Mouse (Mus musculus) embryonic facial prominence, embryonic 11.5 days (tissue): ENCODE measurements at regions not wholly inside any gene's neighbourhood (a gene's known extent, or its start where the extent isn't known, plus 50 kb on each side); places are given as distances from the start of the nearest gene placed in this dataset.
A peak's percentile ranks its signal among the peaks of the same experiment; 100 is the strongest.

Source experiments
- ATAC-seq: fragments of 200-750 bp; cut with Nextera tagmentation; replicated peaks from 2 replicates; pipeline ENCODE4 v1.8.0; 2017; ENCODE audit warnings: low read depth; ENCODE audit not compliant: insufficient number of reproducible peaks, low FRiP score, low TSS enrichment
- DNase-seq: peaks from one replicate; pipeline ENCODE4 v3.0.0-alpha.2; 2015; ENCODE audit warnings: low spot score
- H3K27ac ChIP-seq: fragments of 300-500 bp; sonication (generic); replicated peaks from 2 replicates; pipeline ENCODE4 v1.5.1; 2014; ENCODE audit warnings: mild to moderate bottlenecking, low read depth, low read length, control low read depth
- H3K27me3 ChIP-seq: fragments of 300-500 bp; sonication (generic); 2 replicates; pipeline ENCODE4 v1.6.1; 2014; ENCODE audit warnings: mild to moderate bottlenecking, low read length, moderate library complexity, mixed read lengths; ENCODE audit not compliant: control insufficient read depth, insufficient read depth
- H3K36me3 ChIP-seq: fragments of 300-500 bp; sonication (generic); replicated peaks from 2 replicates; pipeline ENCODE4 v1.6.1; 2014; ENCODE audit warnings: low read depth, mild to moderate bottlenecking, low read length, moderate library complexity, mixed read lengths; ENCODE audit not compliant: control insufficient read depth, insufficient read depth
- H3K4me1 ChIP-seq: fragments of 300-500 bp; sonication (generic); 2 replicates; pipeline ENCODE4 v1.6.1; 2014; ENCODE audit warnings: low read length, mixed read lengths; ENCODE audit not compliant: control insufficient read depth, insufficient read depth
- H3K4me2 ChIP-seq: fragments of 300-500 bp; sonication (generic); 2 replicates; pipeline ENCODE4 v1.6.1; 2014; ENCODE audit warnings: low read depth, mild to moderate bottlenecking, control low read depth, low read length, moderate library complexity
- H3K4me3 ChIP-seq: fragments of 300-500 bp; sonication (generic); 2 replicates; pipeline ENCODE4 v1.5.1; 2014; ENCODE audit warnings: low read depth, low read length, control low read depth
- H3K9ac ChIP-seq: fragments of 300-500 bp; sonication (generic); replicated peaks from 2 replicates; pipeline ENCODE4 v1.6.1; 2014; ENCODE audit warnings: mild to moderate bottlenecking, control low read depth, low read length
- H3K9me3 ChIP-seq: fragments of 300-500 bp; sonication (generic); replicated peaks from 2 replicates; pipeline ENCODE4 v1.6.1; 2016; ENCODE audit warnings: mild to moderate bottlenecking, low read length, inconsistent platforms, mixed read lengths; ENCODE audit not compliant: control insufficient read depth
- WGBS: fragments of 180-500 bp; shearing (Covaris S2); extraction: QIAGEN DNeasy Blood & Tissue Kit; methylation state at CpG from one replicate; pipeline ENCODE4 v1.1.7; 2014; 5-methylcytosine and 5-hydroxymethylcytosine counted together

DNA sequence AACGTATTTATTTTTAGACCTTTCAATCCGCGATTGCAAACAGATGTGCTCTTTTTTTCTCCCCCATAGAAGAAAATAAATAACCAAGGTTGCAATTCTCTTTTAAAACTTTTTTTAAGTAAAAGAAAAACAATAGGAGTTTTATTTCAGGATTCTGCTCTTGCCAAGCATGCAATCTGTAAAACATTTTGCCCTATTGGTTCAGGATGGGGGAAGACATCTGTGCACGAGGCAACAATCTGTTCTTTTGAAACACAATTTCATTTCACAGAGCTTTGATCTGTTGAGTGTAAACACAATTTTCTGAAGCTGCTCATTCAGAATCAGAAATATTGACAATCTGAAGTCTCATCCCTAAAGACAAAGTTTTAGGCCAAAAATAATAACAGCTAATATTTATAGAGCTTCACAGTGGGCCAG, 271.8 kb upstream of the Cblb start:
- Histone ChIP-seq H3K4me1 (no peaks in the 10 kb centered on the region), H3K36me3 (no peaks in the 10 kb centered on the region), H3K27me3 (no peaks in the 10 kb centered on the region), H3K9me3 (no peaks in the 10 kb centered on the region), H3K27ac (no peak overlapping the region; the same call in 1 of the 2 replicates), H3K9ac (no peak overlapping the region), H3K4me3 (no peak overlapping the region), H3K4me2 (no peak overlapping the region)
- DNase-seq = peak; percentile 62
- no peak for ATAC-seq
- WGBS = 18% methylated on average over 4 of the region's 4 CpGs

DNA sequence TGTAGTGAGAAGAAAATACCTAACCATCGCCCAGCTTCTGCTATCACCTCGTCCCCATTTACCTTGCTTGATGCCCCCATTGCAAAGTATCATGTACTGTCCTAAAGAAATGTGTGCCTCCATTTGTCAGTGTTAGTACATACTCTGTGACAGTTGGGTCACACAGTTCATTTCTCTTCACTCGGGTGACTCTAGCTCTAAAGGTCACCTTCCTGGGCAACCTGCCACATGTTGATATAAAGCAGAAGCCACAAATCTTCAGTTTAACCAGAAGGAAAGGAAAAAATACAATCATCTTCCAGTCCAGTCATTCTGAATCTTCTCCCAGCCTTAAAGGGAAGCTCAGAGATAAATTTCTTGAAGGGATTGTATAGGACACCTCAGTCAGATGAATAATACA, 263.5 kb upstream of the Cblb start:
- Histone ChIP-seq H3K9ac (no peak overlapping the region), H3K4me3 (no peak overlapping the region), H3K9me3 (no peaks in the 10 kb centered on the region), H3K27ac (no peak overlapping the region), H3K27me3 (no peaks in the 10 kb centered on the region), H3K36me3 (no peaks in the 10 kb centered on the region), H3K4me1 (no peaks in the 10 kb centered on the region), H3K4me2 (no peak overlapping the region)
- ATAC-seq (no peak), DNase-seq (no peak)
- WGBS = 73% methylated on average over 3 of the region's 3 CpGs

DNA sequence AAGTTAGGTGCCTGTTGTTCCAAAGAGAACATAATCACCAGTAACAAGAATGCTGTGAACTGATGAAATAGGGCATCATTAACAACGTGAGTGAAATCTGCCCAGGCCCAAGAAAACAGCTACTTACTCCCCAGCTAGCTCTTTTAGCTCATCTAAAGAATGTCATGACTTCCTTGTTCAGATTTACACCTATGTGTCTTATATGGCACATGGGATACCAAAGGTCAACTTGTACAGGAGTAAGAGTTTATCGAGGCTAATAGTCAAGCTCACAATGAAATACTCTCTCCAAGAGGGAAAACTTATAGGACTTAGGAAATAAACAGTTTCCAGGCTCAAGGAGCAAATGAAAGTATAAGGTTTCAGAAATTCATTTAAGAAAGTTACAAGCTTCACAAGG, 252.1 kb upstream of the Cblb start:
- Histone ChIP-seq H3K27me3 (no peaks in the 10 kb centered on the region), H3K9ac (no peak overlapping the region), H3K4me3 (no peak overlapping the region), H3K4me2 (no peak overlapping the region), H3K36me3 (no peaks in the 10 kb centered on the region), H3K9me3 (no peaks in the 10 kb centered on the region), H3K4me1 (no peaks in the 10 kb centered on the region), H3K27ac (no peak overlapping the region)
- DNase-seq (no peak), ATAC-seq (no peak)
- 78% methylated on average over 2 of the region's 2 CpGs for WGBS

DNA sequence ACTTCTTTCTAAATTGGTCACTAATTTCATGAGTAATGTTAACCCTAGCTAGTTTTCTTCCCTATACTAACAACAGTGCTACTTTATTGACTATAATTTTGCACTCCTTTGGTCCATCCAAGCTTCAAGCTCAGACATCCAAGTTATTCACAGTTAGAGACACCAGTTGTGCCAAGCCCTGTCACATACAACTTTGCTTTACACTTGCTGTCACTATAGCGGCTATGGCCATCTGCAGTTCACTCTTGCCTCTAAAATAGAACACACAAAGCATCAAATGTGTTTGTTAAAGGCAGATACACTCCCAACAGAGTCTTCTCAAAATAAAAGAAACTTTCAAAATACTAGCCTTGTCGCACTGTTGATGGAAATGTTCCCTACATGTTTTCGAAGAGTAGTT, 236.0 kb upstream of the Cblb start:
- no peak overlapping the region for H3K27ac ChIP-seq
- no peak overlapping the region for H3K9ac ChIP-seq
- H3K4me2 ChIP-seq = no peak overlapping the region
- DNase-seq = no peak
- H3K36me3 ChIP-seq = no peaks in the 10 kb centered on the region
- H3K4me3 ChIP-seq = no peak overlapping the region
- no peaks in the 10 kb centered on the region for H3K9me3 ChIP-seq
- H3K4me1 ChIP-seq = no peaks in the 10 kb centered on the region
- no peak for ATAC-seq
- 92% methylated on average over 3 of the region's 3 CpGs for WGBS
- H3K27me3 ChIP-seq = no peaks in the 10 kb centered on the region

DNA sequence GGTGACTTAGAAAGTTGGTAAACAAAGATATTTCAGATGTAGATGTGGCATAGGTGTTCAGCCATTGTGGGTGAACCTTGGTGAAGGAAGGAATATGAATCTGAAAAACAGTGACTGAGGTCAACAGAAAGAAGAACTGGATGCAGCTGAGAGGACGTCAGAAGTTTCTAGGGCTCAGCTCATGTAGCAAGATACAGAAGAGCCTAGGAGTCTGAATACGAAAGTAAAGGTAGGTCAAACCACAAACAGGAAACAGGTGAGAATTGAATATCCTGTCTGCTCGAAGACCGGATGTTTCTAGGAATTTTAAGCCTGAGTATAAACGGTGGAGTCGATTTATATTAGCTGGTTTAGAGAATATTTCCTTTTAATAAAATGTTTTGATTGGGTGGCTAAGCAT, 223.7 kb upstream of the Cblb start:
- DNase-seq = no peak
- Histone ChIP-seq H3K9me3 (no peaks in the 10 kb centered on the region), H3K4me3 (no peak overlapping the region), H3K4me2 (no peak overlapping the region), H3K36me3 (no peaks in the 10 kb centered on the region), H3K9ac (no peak overlapping the region), H3K27me3 (no peaks in the 10 kb centered on the region), H3K27ac (no peak overlapping the region), H3K4me1 (no peaks in the 10 kb centered on the region)
- 87% methylated on average over 6 of the region's 6 CpGs for WGBS
- ATAC-seq = no peak

DNA sequence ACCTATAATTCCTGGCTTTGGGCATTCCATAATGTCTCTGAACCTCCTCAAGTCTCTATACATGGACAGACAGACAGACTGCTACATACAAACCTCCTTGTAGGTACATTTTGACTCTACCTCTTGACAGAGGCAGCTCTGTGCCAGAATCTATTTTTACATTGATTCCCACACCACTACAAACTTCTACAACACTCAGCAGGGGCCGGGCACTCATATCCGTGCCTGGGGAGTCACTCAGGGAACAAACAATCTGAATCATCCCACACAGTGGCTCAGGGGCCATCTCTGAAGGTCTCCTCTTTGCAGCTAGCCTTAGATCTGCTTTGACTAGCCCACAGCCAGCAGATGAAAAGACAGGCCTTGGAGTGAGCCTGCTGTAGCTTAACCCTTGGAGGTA, 221.9 kb upstream of the Cblb start:
- Histone ChIP-seq H3K4me2 (no peak overlapping the region), H3K27ac (no peak overlapping the region), H3K4me3 (no peak overlapping the region), H3K36me3 (no peaks in the 10 kb centered on the region), H3K9me3 (no peaks in the 10 kb centered on the region), H3K9ac (no peak overlapping the region), H3K27me3 (no peaks in the 10 kb centered on the region), H3K4me1 (no peaks in the 10 kb centered on the region)
- DNase-seq = no peak
- no peak for ATAC-seq
- WGBS = 86% methylated on average over 2 of the region's 2 CpGs

DNA sequence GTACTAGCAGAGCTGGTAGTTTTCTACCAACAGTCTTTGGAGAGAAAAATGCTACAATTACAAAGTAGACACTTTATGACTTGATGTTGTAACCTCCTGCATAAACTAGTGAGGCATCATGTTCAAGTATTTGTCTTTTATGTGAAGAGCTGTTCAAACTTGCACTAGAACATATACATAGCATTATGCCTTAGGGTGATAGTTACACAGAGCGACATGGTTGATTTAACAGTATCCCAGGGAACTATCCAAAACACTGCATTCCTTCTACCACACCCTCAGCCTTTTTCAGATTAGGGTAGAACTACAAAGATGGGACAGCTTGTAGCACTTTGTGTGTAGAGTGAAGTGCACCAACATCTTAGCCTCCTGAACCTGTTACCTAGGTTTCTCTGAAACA, 220.0 kb upstream of the Cblb start:
- DNase-seq (no peak), ATAC-seq (no peak)
- H3K9ac ChIP-seq = no peak overlapping the region
- no peaks in the 10 kb centered on the region for H3K4me1 ChIP-seq
- no peaks in the 10 kb centered on the region for H3K36me3 ChIP-seq
- H3K27me3 ChIP-seq = no peaks in the 10 kb centered on the region
- H3K9me3 ChIP-seq = no peaks in the 10 kb centered on the region
- WGBS = 89% methylated on average over 1 of the region's 1 CpGs
- no peak overlapping the region for H3K27ac ChIP-seq
- no peak overlapping the region for H3K4me3 ChIP-seq
- no peak overlapping the region for H3K4me2 ChIP-seq

DNA sequence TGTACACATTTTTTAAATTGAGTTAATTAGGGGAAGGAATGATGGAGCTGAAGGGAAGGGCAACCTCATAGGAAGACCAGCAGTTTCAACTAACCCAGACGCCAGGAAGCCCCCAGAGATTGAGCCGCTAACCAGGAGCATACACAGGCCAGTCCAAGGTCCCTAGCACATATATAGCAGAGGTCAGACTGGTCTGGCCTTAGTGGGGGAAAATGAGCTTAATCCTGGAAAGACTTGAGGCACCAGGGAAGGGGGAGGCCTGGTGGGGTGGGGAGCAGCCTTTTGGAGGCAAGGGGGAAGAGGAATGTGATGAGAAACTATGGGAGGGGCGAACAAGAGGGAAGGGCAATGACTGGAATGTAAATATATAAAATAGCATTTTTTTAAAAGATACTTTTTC, 188.3 kb upstream of the Cblb start:
- peak; percentile 40 for DNase-seq
- Histone ChIP-seq H3K4me2 (no peak overlapping the region), H3K27ac (no peak overlapping the region), H3K27me3 (no peaks in the 10 kb centered on the region), H3K36me3 (no peaks in the 10 kb centered on the region), H3K9ac (no peak overlapping the region), H3K4me3 (no peak overlapping the region), H3K4me1 (no peaks in the 10 kb centered on the region), H3K9me3 (no peaks in the 10 kb centered on the region)
- no peak for ATAC-seq
- 45% methylated on average over 3 of the region's 3 CpGs for WGBS

DNA sequence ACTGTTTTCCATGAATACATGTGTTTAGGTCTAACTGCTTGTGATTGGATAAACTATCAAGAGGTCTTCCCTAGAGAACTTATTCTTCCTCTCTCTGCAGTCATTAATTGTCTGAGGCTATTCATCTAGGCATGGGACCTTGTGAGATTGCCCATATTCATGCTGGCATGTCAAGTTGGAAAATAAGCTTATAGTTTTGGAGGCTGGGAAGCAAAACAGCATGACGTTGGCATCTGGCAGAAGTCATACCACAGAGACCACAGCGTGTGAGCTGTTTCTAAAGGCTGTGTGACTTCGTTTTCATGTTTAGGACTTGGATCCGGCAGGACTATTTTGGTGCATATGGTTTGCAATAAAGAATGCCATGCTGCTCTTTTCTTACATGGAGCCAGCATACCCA, 185.5 kb upstream of the Cblb start:
- Histone ChIP-seq H3K27me3 (no peaks in the 10 kb centered on the region), H3K4me1 (no peaks in the 10 kb centered on the region), H3K4me3 (no peak overlapping the region), H3K9me3 (no peaks in the 10 kb centered on the region), H3K4me2 (no peak overlapping the region), H3K36me3 (no peaks in the 10 kb centered on the region), H3K27ac (no peak overlapping the region), H3K9ac (no peak overlapping the region)
- 81% methylated on average over 4 of the region's 4 CpGs for WGBS
- ATAC-seq (no peak), DNase-seq (no peak)
